Mouse (Mus musculus) testis, adult 2 months (tissue): Measurements from ENCODE around the gene Cyp24a1. TPM values are rescaled to one million over a fixed set of nuclear protein-coding genes. Genes with fewer than 3 reads are reported as not detected.
A peak's percentile ranks its signal among the peaks of the same experiment; 100 is the strongest.

ENCODE experiments used
- H3K27ac ChIP-seq: fragments of 200-500 bp; 2 replicates; pipeline ENCODE4 v1.5.1; 2012; ENCODE audit warnings: low read depth, low read length; ENCODE audit not compliant: control insufficient read depth, insufficient read depth
- H3K27me3 ChIP-seq: fragments of 200-500 bp; 2 replicates; pipeline ENCODE4 v1.6.1; 2012; ENCODE audit warnings: mild to moderate bottlenecking, low read length, moderate library complexity; ENCODE audit not compliant: control insufficient read depth, insufficient read depth
- H3K36me3 ChIP-seq: fragments of 200-500 bp; 2 replicates; pipeline ENCODE4 v1.6.1; 2012; ENCODE audit warnings: mild to moderate bottlenecking, low read length; ENCODE audit not compliant: control insufficient read depth, insufficient read depth
- H3K4me1 ChIP-seq: fragments of 200-500 bp; 2 replicates; pipeline ENCODE4 v1.6.1; 2012; ENCODE audit warnings: low read length; ENCODE audit not compliant: control insufficient read depth, insufficient read depth
- H3K4me3 ChIP-seq: fragments of 200-500 bp; 2 replicates; pipeline ENCODE4 v1.5.1; 2012; ENCODE audit warnings: low read depth, mild to moderate bottlenecking, low read length, moderate library complexity, mixed read lengths; ENCODE audit not compliant: control insufficient read depth
- CTCF ChIP-seq: fragments of 200-500 bp; IDR thresholded peaks from 2 replicates; pipeline ENCODE4 v1.5.1; 2012; ENCODE audit warnings: low read depth, mild to moderate bottlenecking, inconsistent platforms, low read length, moderate library complexity; ENCODE audit not compliant: control insufficient read depth, insufficient read depth, insufficient replicate concordance
- POLR2A ChIP-seq: fragments of 200-500 bp; IDR thresholded peaks from 2 replicates; pipeline ENCODE4 v1.6.1; 2012; ENCODE audit warnings: low read depth, mild to moderate bottlenecking, inconsistent platforms, low read length, moderate library complexity; ENCODE audit not compliant: control insufficient read depth
- polyA plus RNA-seq: library from polyadenylated mRNA; depleted of rRNA; stranded (reverse); fragments of >200 nt; gene quantifications from 2 replicates; pipeline ENCODE4 v1.2.3, GENCODE M21; 2012; rRNA removed

Cyp24a1 gene
- polyA plus RNA-seq = 0.34 and 0.48 TPM in 2 replicates

DNA sequence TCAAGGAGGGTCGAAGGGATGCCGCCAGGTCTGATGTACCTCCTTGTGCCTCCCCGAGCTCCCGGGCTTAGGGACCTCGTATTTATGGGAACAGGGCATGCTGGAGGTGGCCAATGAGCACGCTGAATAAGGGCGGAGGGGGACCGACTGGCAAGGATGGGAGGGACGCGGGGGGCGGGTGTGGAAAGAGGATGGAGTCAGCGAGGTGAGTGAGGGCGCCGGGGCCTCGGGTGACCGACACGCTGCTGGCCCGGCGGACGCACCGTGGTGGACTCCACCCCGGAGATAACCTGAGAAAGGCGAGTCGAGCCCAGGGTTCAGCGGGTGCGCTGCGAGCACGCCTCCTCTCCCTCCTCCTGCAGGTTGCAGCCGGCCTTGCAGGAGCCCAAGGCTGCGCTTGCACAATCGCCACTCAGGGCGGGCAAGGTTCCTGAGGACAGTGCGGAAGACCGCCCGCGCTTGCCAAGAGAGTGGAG, at the start of gene Cyp24a1:
Gene Cyp24a1, minus strand, starts transcription at position 55 of the 476 bp plus-strand sequence.
- Histone ChIP-seq H3K4me3 (no peak within 1 kb of the TSS), H3K27ac (no peak within 1 kb of the TSS), H3K4me1 (peaks cover 3% of the 10 kb centered on the region), H3K27me3 (no peaks in the 10 kb centered on the region; the same call in 1 of the 2 replicates), H3K36me3 (no peaks in the 10 kb centered on the region)
- TF ChIP-seq POLR2A = no peak
- peak; percentile 16; the same call in 1 of the 2 replicates for TF ChIP-seq CTCF

DNA sequence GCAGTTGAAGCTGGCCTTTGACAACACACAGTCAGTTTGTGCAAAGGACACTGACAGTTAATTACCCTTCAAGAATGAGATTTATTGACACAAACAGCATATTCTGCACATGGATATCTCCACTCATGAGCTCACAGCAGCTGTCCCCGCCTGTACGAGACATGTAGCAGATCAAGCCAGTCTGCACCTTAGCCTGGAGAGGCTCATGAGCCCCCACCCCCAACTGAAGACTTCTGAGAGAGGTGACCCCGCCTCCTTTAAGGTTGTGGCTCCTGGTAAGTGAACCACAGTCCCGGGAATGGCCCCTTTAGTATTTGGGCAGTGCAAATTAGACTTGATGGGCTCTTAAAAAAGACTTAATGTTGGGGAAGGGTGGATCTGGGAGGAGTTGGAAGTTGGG, 48.8 kb upstream of the Cyp24a1 start:
- Histone ChIP-seq H3K4me3 (no peak overlapping the region), H3K36me3 (no peaks in the 10 kb centered on the region), H3K27ac (no peak overlapping the region), H3K27me3 (no peaks in the 10 kb centered on the region), H3K4me1 (no peaks in the 10 kb centered on the region)
- TF ChIP-seq POLR2A (no peak), CTCF (no peak)

DNA sequence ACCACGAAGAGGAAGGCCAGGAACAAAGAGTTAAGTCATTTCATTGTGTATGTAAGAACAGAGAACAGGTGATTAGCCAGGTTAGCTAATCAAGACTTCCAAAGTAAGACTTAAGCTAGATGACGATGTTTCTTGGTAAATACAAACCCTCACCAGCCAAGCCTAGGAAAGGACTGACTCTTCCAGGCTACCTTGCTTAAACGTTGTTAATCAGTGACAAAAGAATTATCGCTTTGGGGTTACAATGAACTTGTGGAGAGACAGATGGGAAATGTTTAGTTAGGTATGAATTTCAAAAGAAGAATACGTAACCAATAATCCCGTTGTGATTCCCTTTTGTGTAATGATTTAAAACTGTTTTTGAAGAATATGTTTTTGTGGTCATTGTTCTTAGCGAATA, 48.0 kb upstream of the Cyp24a1 start:
- Histone ChIP-seq H3K4me1 (no peaks in the 10 kb centered on the region), H3K36me3 (no peaks in the 10 kb centered on the region), H3K27ac (no peak overlapping the region), H3K27me3 (no peaks in the 10 kb centered on the region), H3K4me3 (no peak overlapping the region)
- TF ChIP-seq POLR2A (no peak), CTCF (no peak)

DNA sequence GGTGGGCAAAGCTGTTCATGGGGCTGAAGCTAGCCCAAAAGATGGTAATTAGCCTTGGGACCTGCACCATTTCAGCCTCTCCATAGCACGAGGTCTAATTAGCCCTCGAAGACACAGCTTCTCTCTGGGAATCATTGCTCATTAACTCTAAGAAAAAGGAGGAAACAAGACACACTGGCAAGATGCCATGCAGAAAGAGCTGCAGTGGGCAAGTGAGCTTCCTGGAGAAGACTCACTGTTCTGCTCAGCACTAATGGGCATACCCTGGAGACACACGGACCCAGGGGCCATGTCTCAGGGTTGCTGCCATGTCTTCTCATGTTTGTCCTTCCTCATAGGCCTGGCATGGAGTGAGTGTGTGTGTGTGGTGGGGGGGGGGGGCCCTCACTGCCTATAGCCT, 47.2 kb upstream of the Cyp24a1 start:
- Histone ChIP-seq H3K4me3 (no peak overlapping the region), H3K27me3 (no peaks in the 10 kb centered on the region), H3K36me3 (no peaks in the 10 kb centered on the region), H3K27ac (no peak overlapping the region), H3K4me1 (no peaks in the 10 kb centered on the region)
- no peak for TF ChIP-seq CTCF
- TF ChIP-seq POLR2A = no peak

DNA sequence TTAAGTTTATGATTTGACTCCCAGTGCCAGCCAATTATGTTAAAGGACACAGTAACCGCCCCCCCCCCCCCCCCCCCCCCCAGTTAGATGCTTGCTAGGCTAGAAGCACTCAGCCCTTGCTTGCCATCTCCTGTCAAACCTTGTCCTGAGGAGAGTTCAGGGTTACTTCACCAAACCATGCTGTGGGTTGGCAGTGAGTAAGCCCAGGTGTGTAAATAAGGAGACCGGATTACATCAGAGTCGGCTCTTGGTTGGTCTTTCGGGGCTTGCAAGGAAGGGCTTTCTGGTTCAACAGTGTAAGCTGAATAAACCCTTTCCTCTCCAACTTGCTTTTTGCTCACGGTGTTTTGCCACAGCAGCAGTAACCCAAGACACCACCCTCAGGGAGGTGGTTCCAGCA, 46.7 kb upstream of the Cyp24a1 start:
- no peak overlapping the region for H3K27ac ChIP-seq
- TF ChIP-seq CTCF = no peak
- no peak for TF ChIP-seq POLR2A
- no peaks in the 10 kb centered on the region for H3K27me3 ChIP-seq
- no peaks in the 10 kb centered on the region for H3K36me3 ChIP-seq
- no peak overlapping the region for H3K4me3 ChIP-seq
- no peaks in the 10 kb centered on the region for H3K4me1 ChIP-seq

DNA sequence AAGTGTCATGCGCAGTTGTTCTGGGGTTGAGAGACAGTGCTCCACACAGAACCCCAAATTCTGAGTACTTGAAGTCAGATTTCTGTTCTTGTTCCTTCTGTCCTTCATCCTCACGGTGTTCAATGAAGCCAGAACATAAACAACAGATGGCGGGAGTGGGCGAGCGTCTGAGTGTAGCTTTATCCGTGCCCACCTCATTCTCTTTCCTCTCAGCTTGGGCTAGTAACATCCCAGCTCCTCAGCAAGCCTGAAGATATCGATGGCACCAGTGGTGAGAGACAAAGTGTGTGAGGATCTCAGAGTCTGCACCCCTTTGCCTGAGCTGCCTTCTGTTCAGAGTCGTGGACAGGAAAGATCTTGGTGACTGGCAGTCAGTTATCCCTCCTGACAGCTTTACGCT, 42.3 kb upstream of the Cyp24a1 start:
- peaks cover 4% of the 10 kb centered on the region for H3K4me1 ChIP-seq

DNA sequence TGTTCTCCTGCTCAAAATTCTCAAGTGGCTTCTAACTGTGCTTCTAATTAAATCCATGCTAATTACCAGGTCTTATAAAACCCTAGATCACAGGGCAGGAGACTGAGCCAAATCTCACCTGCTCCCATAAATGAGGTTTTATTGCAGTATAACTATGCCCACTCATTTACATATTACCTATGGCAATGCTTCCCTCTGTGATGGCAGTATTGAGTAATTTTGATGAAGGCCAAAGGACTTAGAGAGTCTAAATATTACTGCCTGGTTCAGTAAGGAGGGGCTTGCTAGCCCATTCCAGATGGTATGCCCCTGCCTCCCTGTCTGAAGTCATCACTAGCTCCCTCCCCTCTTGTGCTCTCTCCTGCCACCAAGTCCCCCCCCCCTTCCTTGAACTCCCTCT, 38.9 kb upstream of the Cyp24a1 start:
- no peaks in the 10 kb centered on the region for H3K36me3 ChIP-seq
- TF ChIP-seq CTCF (no peak), POLR2A (no peak)
- H3K4me1 ChIP-seq = peaks cover 4% of the 10 kb centered on the region
- H3K4me3 ChIP-seq = no peak overlapping the region; the same call in 1 of the 2 replicates
- no peak overlapping the region for H3K27ac ChIP-seq
- no peaks in the 10 kb centered on the region for H3K27me3 ChIP-seq

More for the DNA sequence above, 42.3 kb upstream of the Cyp24a1 start:
- no peaks in the 10 kb centered on the region for H3K27me3 ChIP-seq
- no peak overlapping the region for H3K27ac ChIP-seq
- H3K4me3 ChIP-seq = no peak overlapping the region
- TF ChIP-seq POLR2A = no peak
- no peak for TF ChIP-seq CTCF
- H3K36me3 ChIP-seq = no peaks in the 10 kb centered on the region

DNA sequence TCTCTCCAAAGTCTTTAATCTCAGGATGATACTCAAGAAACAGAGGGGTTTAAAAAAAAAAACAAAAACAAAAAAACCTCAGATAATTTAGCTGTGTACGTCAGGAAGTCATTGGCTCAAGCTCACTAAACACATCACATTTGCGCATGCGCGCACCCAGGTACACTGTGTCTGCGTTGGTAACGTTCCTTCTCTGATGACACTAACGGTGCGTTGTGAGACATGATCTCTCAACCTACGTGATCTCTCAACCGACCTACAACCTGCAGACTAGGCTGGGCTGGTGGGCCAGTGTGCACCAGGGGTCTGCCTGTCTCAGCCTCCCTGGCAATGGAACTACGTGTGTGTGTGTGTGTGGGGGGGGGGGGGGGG, 37.8 kb upstream of the Cyp24a1 start:
- no peaks in the 10 kb centered on the region for H3K27me3 ChIP-seq
- no peaks in the 10 kb centered on the region for H3K36me3 ChIP-seq
- peak overlapping the region; percentile 71 for H3K4me3 ChIP-seq
- TF ChIP-seq POLR2A (peak; percentile 86; the same call in 1 of the 2 replicates), CTCF (no peak)
- H3K27ac ChIP-seq = peak overlapping the region; percentile 72
- peaks cover 4% of the 10 kb centered on the region for H3K4me1 ChIP-seq
